Mouse (Mus musculus) liver, adult 2 months (tissue): Measurements from ENCODE around the gene Dclre1b. TPM values are rescaled to one million over a fixed set of nuclear protein-coding genes. Genes with fewer than 3 reads are reported as not detected.

Experiments used
- DNase-seq: peaks from one replicate; pipeline ENCODE4 v3.0.0-alpha.2; 2011; ENCODE audit warnings: low read depth, low spot score; ENCODE audit errors: extremely low read depth
- H3K27ac ChIP-seq: fragments of 200-500 bp; replicated peaks from 2 replicates; pipeline ENCODE4 v1.5.1; 2012; ENCODE audit warnings: low read depth, mild to moderate bottlenecking, control low read depth, inconsistent platforms, low read length; ENCODE audit not compliant: insufficient read depth
- H3K27me3 ChIP-seq: fragments of 200-500 bp; 2 replicates; pipeline ENCODE4 v1.6.1; 2012; ENCODE audit warnings: mild to moderate bottlenecking, moderate library complexity, low read length, inconsistent platforms; ENCODE audit not compliant: control insufficient read depth, insufficient read depth
- H3K36me3 ChIP-seq: fragments of 200-500 bp; 2 replicates; pipeline ENCODE4 v1.6.1; 2012; ENCODE audit warnings: low read length, inconsistent platforms; ENCODE audit not compliant: control insufficient read depth, insufficient read depth
- H3K4me1 ChIP-seq: fragments of 200-500 bp; 2 replicates; pipeline ENCODE4 v1.6.1; 2011; ENCODE audit warnings: low read length; ENCODE audit not compliant: control insufficient read depth, insufficient read depth
- H3K4me3 ChIP-seq: fragments of 200-500 bp; 2 replicates; pipeline ENCODE4 v1.5.1; 2011; ENCODE audit warnings: low read depth, mild to moderate bottlenecking, control low read depth, low read length, moderate library complexity; ENCODE audit not compliant: insufficient read depth
- H3K79me2 ChIP-seq: fragments of 200-500 bp; 2 replicates; pipeline ENCODE4 v1.6.1; 2012; ENCODE audit warnings: inconsistent platforms, mild to moderate bottlenecking, low read length, moderate library complexity; ENCODE audit not compliant: control insufficient read depth, insufficient read depth
- H3K9ac ChIP-seq: fragments of 200-500 bp; 2 replicates; pipeline ENCODE4 v1.6.1; 2012; ENCODE audit warnings: low read depth, mild to moderate bottlenecking, control low read depth, inconsistent platforms, low read length
- CTCF ChIP-seq: fragments of 200-500 bp; IDR thresholded peaks from 2 replicates; pipeline ENCODE4 v1.5.1; 2011; ENCODE audit warnings: low read depth, low read length, control low read depth
- POLR2A ChIP-seq: fragments of 200-500 bp; IDR thresholded peaks from 2 replicates; pipeline ENCODE4 v1.6.1; 2011; ENCODE audit warnings: low read length, control low read depth; ENCODE audit not compliant: insufficient read depth; ENCODE audit errors: extremely low read depth
- WGBS: fragments of 180-500 bp; shearing (Covaris S2); methylation state at CpG from one replicate; pipeline ENCODE4 v1.1.7; 2018; 5-methylcytosine and 5-hydroxymethylcytosine counted together
- polyA plus RNA-seq: library from polyadenylated mRNA; depleted of rRNA; stranded (reverse); fragments of >200 nt; gene quantifications from 2 replicates; pipeline ENCODE4 v1.2.3, GENCODE M21; 2012
- total RNA-seq: library from RNA; depleted of rRNA; stranded (reverse); fragments of >200 nt; gene quantifications from 2 replicates; pipeline ENCODE4 v1.2.3, GENCODE M21; 2014

Gene Dclre1b
- total and polyA plus RNA-seq, 2 experiments: 2.5 to 5.6 TPM

DNA sequence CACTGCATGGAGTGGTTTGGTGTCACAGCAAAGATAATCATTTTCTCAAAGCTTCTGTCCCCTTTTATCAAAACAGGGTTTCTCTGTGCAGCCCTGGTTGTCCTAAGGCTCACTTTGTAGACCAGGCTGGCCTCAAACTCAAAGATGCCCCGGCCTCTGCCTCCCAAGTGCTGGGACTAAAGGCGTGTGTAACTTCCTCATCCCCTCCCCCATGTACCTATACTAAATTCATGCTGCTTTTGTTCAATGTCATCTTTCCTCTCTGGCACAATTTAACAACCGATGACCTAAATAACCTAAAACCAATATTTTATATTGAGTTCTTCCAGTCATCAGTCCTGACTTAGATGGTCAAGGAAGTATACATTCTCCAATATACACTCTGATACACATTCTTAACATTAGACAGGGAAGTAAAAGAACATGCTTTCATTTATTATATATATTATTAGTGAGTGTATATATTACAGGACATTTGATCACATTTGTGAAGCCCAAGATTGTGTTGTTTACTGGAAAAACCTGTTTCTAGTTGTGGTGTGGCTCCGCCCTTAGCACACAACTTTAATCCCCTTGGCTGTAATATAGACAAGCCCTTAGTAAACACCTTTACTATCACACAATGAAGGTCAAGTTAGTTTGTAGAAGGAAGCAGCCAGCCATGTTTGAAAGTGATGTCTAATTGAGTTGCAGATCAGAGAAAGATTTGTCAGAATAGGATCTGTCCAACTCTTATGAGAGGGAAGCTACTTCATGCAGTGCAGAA is 26.2 kb downstream of the Dclre1b start:
- 82% methylated on average over 4 of the region's 4 CpGs for WGBS
- H3K79me2 ChIP-seq: peaks cover 37% of the 10 kb centered on the region
- no peak overlapping the region for H3K27ac ChIP-seq
- H3K36me3 ChIP-seq: no peaks in the 10 kb centered on the region
- H3K27me3 ChIP-seq: no peaks in the 10 kb centered on the region
- no peak for TF ChIP-seq CTCF
- TF ChIP-seq POLR2A: no peak
- no peak overlapping the region for H3K9ac ChIP-seq
- H3K4me3 ChIP-seq: no peak overlapping the region
- peaks cover 27% of the 10 kb centered on the region for H3K4me1 ChIP-seq
- no peak for DNase-seq

DNA sequence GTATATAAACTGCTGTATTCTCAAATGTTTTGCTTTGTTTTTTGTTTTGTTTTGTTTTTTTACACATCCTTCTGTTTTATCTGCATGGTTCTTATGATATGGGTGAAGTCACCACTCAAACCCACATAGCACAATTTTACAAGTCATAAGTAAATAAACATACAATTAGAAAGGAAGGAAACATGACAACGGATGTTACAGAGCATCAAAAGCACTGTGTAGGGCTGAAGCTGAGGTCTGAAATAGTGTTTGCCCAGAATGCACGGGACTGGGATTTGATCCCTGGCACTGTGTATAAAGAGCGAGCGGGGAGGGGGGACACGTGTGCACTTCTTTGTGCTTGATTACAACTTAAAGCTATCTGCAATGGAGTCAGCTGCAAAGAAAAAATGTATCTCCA is 28.5 kb downstream of the Dclre1b start:
- H3K27ac ChIP-seq: no peak overlapping the region
- no peak overlapping the region for H3K4me3 ChIP-seq
- H3K4me1 ChIP-seq: peaks cover 15% of the 10 kb centered on the region
- TF ChIP-seq POLR2A: no peak
- TF ChIP-seq CTCF: no peak
- H3K27me3 ChIP-seq: no peaks in the 10 kb centered on the region
- H3K9ac ChIP-seq: no peak overlapping the region
- DNase-seq: no peak
- WGBS: 66% methylated on average over 5 of the region's 5 CpGs
- peaks cover 7% of the 10 kb centered on the region for H3K36me3 ChIP-seq
- H3K79me2 ChIP-seq: peaks cover 38% of the 10 kb centered on the region

DNA sequence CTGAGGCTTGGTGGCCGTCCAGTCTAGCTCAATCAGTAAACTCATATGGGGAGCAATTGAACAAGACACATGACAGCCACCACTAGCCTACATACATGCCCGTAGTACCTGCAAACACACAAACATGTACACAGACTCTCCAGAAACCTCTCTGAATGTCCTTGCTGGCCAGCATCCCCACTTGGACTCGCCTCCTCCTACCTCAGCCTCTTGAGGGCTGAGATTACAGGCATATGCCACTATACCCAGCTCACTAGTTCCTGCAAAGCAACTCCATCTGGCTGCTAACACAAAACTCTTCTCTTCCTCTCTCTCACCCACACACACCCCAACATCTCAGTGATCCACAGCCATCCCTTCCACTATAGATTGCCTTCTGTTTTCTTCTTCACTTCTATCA is 29.0 kb downstream of the Dclre1b start:
- H3K4me3 ChIP-seq: no peak overlapping the region
- no peak for DNase-seq
- no peak overlapping the region for H3K27ac ChIP-seq
- H3K27me3 ChIP-seq: no peaks in the 10 kb centered on the region
- 92% methylated on average over 3 of the region's 3 CpGs for WGBS
- H3K36me3 ChIP-seq: peaks cover 9% of the 10 kb centered on the region
- H3K4me1 ChIP-seq: peaks cover 14% of the 10 kb centered on the region
- no peak overlapping the region for H3K9ac ChIP-seq
- peaks cover 41% of the 10 kb centered on the region for H3K79me2 ChIP-seq
- TF ChIP-seq CTCF (no peak), POLR2A (no peak)

DNA sequence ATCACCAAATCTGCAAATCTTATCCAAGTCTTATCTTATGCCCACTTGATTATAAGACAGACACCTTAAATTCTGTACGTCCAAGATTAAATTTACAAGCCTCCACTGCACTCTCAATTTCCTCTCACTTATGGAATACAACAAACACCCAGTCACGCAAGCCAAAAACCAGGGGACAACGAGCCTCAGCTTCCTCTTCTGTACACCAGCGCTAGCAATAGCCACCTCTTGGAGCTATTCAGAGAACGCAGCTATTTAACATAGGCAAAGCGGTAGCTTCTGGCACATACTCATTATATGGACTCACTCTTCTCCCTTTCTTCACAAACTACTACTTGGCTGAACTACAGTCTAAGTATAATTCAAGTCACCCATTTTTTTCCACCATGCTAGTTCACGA is 30.1 kb downstream of the Dclre1b start:
- Histone ChIP-seq H3K27me3 (no peaks in the 10 kb centered on the region), H3K9ac (no peak overlapping the region), H3K79me2 (peaks cover 42% of the 10 kb centered on the region), H3K4me1 (peaks cover 10% of the 10 kb centered on the region), H3K36me3 (peaks cover 9% of the 10 kb centered on the region), H3K27ac (no peak overlapping the region), H3K4me3 (no peak overlapping the region)
- WGBS: 79% methylated on average over 7 of the region's 7 CpGs
- TF ChIP-seq CTCF (no peak), POLR2A (no peak)
- no peak for DNase-seq

DNA sequence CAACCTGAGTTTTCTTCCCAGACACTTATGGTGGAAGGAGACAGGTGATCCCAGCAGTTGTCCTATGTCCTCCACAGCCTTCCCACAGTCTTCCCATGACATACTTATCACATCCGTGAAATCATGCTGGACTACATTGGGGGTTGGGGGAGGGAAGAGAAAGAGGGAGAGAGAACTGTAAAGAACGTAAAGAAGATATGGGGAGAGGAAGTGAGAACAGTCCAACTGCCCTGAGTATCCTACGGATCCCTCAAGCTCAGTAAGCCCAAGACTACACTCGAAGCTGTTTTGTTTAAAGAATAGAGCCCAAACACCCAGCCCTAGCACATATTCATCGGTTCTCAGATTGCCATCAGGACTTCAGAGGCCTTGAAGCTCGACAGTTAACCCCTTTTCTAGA is 30.6 kb downstream of the Dclre1b start:
- Histone ChIP-seq H3K79me2 (peaks cover 45% of the 10 kb centered on the region), H3K36me3 (peaks cover 9% of the 10 kb centered on the region), H3K27ac (no peak overlapping the region), H3K4me3 (no peak overlapping the region), H3K27me3 (no peaks in the 10 kb centered on the region), H3K4me1 (peaks cover 7% of the 10 kb centered on the region), H3K9ac (no peak overlapping the region)
- no peak for DNase-seq
- 72% methylated on average over 6 of the region's 6 CpGs for WGBS
- TF ChIP-seq POLR2A (no peak), CTCF (no peak)

DNA sequence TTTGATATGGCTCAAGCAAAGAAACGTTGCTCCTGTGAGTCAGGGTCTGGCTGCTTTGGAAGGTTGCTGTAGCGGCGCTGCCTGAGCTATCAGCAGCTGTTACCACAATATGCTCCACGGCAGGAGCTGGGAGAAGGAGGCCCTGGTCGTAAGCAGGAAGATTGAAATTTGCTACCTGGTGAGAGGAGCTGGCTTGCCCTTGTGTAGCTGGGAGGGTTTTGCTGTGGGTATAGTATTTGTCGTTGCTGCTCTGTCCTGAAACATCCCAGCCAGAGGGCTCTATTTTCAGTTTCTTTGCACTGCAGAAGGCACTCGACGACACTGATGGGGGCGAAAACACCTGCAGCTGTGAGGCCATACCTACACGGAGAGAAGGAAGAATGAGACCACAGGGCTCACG is 31.3 kb downstream of the Dclre1b start:
- no peak for DNase-seq
- Histone ChIP-seq H3K27ac (no peak overlapping the region), H3K4me3 (no peak overlapping the region), H3K79me2 (peaks cover 42% of the 10 kb centered on the region), H3K27me3 (no peaks in the 10 kb centered on the region), H3K9ac (no peak overlapping the region), H3K4me1 (peaks cover 7% of the 10 kb centered on the region; the same call in 1 of the 2 replicates), H3K36me3 (peaks cover 9% of the 10 kb centered on the region)
- WGBS: 89% methylated on average over 11 of the region's 11 CpGs
- TF ChIP-seq POLR2A: no peak
- TF ChIP-seq CTCF: no peak
